Mouse (Mus musculus) gastrocnemius, adult 8-10 months (tissue): ENCODE measurements around the gene Hist1h1b. TPM values are rescaled to one million over a fixed set of nuclear protein-coding genes. Genes with fewer than 3 reads are reported as not detected.
A peak's percentile ranks its signal among the peaks of the same experiment; 100 is the strongest.
"Not testable (repeated sequence)": the region's sequence is repeated elsewhere in the genome, so short reads cannot be mapped to it uniquely, and the experiment has no call there.

ENCODE experiments used
- DNase-seq, 2 experiments: peaks; one replicate each; pipeline ENCODE4 v3.0.0; 2022; ENCODE audit warnings: low spot score in 2 of 2
- total RNA-seq, 4 experiments: library from RNA; stranded (reverse); gene quantifications; 2 replicates each; pipeline ENCODE4 v1.2.4; 2022

Hist1h1b gene
- total RNA-seq, 4 experiments from 2014 or later, result 0.40 to 1.2 (median 0.70) TPM; not detected in 1

DNA sequence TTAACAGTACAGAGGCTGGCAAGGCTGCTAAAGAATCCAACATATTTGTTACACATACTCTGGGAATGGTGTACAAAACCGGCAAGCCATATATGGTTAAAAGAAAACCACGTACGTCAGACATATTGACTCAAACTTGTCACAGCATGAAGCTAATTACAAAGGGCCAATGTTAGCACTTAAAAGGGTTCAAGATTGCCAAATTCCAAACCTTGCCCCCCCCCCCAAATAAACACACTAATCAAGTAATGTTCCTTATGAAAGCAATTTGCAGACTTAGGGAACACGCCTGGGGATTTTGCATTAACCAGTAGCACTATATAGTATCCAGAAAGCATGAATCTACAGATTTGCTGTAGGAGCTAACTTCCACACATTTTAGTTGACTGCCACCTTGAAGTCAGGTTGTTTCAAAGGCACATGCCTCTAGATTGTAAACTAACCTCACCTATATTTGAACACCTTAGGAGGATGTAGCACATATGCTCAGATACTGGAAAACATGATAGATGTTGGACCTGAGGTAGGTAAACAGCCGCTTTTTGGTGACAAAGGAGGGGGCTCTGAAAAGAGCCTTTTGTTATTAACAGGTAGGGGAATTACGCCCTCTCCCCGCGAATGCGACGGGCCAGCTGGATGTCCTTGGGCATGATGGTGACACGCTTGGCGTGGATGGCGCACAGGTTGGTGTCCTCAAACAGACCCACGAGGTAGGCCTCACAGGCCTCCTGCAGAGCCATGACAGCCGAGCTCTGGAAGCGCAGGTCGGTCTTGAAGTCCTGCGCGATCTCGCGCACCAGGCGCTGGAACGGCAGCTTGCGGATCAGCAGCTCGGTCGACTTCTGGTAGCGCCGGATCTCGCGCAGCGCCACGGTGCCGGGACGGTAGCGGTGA is 2.2 kb upstream of the Hist1h1b start:
- DNase-seq, result not testable (repeated sequence)

DNA sequence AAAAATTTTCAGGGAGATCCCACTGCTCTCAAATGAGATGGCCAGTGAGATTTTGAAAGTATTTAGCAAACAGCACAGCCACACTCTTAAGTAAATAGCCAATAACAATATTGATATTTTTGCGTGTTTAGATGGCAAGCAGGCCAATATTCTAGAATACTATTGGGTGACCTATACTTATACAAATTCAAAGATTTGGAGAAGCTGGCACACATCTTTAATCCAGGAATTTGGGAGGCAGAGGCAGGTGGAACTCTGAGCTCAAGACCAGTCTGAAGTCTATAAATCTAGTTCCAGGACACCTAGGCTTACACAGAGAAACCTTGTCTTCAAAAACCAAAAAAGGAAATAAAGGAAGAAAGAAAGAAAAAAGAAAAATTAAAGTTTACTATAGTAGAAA is 1.2 kb upstream of the Hist1h1b start:
- DNase-seq, result no peak

DNA sequence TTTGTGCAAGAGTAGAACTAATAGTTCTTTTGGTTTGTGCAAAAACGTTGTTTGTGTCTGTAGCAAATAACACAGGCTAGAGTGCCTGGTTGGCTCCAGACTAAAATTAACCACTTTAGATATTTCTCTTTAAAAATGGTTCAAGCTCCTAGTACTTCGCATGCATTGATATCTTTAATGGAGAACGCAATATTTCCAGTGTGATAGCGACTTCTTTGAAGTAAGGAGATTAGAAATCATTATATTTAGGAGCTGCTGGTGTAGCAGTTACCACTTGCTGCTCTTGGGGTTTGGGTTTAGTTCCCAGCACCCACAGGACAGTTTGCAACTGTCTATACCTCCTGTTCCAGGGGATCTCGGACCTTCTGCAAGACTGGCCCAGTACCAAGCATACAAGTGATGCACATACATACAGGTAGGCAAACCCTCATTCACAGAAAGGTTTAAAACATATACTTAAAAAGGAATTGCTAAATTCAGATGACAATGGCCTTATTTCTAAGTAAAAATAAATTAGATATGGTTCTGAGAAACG is 663 bp upstream of the Hist1h1b start:
- no peak for DNase-seq

DNA sequence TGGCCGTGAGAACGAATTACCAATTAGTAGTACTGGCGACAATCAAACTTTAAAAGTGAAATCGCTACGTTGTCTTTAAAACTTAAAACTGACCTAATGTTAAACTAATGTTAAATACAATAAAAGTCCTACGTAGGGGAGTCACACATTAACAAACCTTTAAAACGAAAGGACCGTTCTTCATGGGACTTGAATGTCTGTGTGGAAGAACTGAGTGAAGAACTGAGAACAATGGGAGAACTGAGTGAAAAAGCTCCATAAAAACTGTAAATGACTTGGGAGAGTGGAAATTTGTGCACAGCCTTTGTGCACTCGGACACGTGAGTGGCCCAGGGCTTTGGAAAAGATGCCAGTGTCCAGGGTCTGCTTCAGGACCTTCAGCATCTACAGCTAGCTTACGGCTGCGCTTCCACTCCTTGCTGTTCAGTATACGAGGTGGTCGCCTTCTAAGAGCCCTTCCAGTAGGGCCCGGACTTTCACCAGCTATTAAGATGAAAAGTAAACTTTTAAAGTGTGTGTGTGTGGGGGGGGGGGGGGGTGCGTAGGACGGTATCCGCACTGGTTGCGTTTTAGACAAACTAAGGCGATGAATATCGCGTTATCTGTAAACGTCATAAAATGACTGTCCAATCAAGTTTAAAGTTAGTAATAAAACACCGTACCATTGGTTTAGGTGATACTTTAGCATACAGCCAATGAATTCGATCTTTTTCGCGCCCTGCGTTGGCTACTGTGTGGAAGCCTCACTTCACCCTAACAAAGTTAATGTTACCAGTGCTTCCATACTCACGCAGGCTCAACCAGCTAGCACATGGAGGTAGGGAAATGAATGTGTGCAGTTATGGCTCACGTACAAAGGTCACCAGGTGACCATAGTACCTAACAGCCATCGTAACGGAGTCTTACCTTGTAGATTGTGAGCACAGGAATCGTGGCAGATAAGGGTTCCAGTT is 1.3 kb downstream of the Hist1h1b start:
- peak; percentile 20 to 38 for DNase-seq

DNA sequence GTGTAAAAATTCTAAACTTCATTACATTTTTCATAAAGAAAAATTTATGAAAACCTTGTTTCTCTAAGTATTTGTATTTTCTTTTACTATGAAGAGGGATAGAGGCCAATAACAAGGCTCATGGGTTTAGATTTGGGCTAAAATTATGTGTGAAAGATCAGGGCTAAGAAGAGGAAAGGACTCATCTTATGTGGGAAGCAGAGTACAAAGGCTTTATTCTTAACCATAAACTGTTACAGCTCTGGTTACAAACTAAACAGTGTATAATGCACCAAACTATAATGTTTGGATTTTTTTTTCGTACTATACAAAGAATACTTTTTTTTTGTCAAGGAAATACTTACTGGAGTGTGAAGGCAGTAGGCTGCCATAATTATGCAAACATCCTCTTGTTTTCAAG is 24.7 kb downstream of the Hist1h1b start:
- no peak for DNase-seq

DNA sequence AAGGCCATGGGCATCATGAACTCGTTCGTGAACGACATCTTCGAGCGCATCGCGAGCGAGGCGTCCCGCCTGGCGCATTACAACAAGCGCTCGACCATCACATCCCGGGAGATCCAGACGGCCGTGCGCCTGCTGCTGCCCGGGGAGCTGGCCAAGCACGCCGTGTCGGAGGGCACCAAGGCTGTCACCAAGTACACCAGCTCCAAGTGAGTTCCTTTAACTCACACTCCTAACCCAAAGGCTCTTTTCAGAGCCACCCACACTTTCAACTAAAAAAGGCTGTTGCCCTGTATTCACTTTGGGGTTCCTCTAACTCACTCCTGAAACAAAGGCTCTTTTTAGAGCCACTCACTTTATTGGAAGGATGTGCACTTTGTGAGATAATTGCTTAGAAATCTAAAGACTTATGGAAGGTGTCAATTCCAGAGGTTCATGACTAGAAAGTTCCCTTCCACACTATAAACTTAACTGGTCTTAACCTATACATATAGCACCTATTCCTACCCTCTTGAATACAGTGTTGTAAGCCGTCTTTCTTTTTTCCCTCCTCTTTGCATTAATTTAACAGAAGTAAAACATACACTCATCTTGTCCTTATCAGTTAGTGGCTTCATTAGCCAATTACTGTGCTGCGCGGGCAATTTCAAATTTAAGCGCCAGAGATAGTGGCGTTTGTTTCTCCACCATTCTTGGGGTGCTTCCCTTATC is 26.0 kb downstream of the Hist1h1b start:
- DNase-seq, result not testable (repeated sequence)

DNA sequence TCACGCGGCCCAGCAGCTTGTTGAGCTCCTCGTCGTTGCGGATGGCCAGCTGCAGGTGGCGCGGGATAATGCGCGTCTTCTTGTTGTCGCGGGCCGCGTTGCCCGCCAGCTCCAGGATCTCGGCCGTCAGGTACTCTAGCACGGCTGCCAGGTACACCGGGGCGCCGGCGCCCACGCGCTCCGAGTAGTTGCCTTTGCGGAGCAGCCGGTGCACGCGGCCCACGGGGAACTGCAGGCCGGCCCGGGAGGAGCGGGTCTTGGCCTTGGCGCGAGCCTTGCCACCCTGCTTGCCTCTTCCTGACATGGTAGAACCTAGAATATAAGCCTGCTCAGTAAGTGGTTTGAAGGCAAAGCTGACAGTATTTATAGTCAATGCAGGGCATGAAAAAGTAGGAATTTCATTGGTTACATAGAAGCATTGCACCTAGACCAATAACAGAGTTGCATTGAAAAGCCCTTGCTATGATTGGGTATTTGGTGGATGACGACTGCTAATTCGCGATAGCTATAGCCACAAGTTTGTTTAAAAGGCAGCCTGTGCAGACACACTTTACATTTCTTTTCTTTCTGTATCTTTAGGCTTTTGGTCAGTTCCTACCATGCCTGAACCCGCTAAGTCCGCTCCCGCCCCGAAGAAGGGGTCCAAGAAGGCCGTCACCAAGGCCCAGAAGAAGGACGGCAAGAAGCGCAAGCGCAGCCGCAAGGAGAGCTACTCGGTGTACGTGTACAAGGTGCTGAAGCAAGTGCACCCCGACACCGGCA is 26.7 kb downstream of the Hist1h1b start, which contains the start of the genes Hist1h2ak and Hist1h2bn:
Gene Hist1h2ak (minus strand): TSS at position 304 of the 762 bp plus-strand sequence.
Gene Hist1h2bn (plus strand): TSS at position 600 of the 762 bp plus-strand sequence.
- not testable (repeated sequence) for DNase-seq

DNA sequence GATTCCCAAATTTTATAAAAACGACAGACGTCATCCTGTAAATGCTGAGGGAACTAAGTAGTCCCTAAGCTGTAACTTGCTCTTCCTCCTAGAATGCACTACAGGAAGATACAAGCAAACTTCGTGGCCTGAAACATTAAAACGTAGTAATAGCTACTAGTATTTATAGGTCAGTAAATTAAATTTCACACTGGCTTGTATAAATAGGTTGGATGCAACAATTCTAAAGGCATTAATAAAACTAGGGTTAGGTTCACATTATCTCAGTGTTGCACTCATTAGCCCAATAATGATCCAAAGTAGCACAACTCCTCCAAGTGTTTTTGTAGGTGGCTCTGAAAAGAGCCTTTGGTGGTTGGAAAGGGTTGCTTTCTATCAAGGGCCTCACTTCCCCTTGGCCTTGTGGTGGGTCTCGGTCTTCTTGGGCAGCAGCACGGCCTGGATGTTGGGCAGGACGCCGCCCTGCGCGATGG is 27.3 kb downstream of the Hist1h1b start:
- DNase-seq, result no peak

DNA sequence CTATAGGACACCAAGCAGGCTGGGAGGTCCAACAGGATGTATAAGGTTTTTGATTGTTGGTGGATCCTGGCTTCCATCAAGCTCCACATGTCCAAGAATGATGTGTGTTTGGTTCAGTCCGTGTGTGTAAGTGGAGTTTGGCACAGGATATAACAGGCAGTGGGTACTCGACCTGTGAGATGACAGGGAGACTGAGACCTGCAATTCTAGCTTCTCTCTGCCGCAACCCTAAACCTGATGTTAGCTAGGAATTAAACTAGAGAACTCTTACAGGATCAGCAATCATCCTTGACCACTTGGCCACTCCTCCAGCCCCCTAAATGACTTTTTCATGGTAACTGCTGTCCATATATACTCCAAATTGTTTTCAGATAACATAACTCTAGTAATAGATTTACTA is 28.1 kb downstream of the Hist1h1b start:
- DNase-seq, result no peak

DNA sequence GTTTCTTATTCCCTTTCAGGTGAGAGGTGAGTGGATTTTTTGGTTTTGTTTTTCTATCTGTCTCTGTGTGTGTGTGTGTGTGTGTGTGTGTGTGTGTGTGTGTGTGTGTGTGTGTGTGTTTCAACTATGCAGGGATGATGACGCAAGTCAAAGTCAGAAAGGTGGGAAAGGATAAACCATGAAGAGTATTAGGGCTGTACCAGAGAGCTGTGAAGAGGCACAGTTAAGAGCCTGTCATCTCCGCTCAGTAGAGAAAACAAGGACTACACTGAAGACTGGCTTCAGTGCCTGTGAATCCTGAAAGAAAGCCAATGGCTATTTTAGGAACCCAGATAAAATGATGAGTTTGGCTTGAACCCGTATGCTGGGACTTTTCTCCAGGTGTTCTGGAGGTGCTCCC is 28.6 kb downstream of the Hist1h1b start:
- DNase-seq, result no peak

DNA sequence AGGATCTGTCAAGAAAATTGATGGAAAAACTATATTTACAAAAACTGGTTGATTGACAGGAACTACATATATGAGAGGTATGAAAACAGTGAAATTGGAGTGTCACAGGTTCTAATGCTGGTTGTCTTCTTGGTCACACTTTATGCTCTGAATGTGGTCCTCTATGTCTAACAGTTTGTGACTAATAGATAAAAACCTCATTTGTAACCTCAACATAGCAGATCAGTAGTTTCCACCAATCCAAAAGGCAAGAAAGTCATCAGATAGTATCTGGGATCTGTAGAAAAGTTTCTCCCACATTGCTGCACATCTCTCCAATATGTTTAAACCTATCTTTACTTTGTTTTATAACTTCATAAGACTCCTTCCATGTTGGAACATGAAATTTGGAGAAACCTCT is 29.0 kb downstream of the Hist1h1b start:
- no peak for DNase-seq

DNA sequence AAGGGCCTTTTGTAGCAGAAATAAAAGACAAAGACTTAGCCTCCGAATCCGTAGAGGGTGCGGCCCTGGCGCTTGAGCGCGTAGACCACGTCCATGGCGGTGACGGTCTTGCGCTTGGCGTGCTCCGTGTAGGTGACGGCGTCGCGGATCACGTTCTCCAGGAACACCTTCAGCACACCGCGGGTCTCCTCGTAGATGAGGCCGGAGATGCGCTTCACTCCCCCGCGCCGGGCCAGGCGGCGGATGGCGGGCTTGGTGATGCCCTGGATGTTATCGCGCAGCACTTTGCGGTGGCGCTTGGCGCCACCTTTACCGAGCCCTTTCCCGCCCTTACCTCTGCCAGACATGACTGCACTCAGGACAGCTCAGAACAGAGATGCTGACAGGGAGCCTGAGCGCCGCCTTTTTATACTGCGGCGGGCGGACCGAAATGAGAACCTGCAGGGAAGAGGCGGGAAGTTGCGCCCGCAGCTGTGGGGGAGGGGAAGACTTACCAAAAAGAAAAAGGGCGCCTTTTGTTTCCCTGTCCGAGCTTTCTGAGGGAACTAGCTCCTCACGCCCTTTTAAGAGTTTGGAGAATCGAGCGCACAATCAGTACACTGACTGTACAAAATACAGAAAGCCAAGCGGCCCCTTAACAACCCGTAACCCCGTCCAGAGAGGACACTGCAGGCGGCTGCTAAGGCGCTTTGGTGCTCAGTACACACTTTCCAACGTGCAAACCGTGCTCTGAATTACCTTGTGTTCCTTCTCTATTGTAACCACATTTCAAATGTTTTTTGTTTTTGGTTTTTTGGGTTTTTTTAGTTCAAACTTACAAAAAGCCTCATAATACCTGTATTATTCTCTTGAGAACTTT is 30.0 kb downstream of the Hist1h1b start, which contains the start of gene Hist1h4k:
Gene Hist1h4k (minus strand): TSS at position 347 of the 859 bp plus-strand sequence.
- DNase-seq, result peak; percentile 17 to 31

DNA sequence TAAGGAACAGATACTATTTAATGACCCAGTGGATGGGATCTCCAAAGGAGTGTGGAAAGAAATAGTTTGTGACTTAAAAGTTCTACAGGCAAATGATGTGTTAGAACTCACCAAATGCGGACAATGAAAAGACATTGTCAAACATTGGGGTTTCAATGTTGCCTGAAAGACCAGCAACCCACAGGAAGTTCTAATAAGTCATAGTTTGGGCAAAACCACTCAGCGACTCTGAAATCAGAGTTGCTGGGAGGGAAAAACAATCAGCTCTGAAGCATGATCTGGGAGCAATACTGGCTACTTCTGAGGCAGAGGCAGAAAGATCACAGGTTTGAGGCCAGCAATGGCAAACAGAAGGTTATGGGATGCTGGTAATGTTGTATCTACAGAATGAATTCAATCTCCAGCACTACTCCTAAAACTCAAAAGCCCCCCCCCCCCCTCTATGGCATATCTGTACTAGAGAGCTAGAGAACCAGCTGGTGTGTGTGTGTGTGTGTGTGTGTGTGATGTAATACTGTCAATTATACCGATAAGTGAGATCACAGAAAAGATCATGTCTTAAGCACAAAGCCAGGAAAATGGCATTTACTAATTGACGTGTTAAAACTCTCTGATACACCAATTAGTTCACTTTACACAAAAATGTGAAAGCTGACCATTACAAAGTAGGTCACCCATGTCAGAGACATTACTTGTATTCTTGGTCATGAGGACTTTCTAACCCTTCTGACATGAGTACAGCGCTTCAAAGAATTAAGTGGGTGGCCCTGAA is 30.9 kb downstream of the Hist1h1b start:
- no peak for DNase-seq

DNA sequence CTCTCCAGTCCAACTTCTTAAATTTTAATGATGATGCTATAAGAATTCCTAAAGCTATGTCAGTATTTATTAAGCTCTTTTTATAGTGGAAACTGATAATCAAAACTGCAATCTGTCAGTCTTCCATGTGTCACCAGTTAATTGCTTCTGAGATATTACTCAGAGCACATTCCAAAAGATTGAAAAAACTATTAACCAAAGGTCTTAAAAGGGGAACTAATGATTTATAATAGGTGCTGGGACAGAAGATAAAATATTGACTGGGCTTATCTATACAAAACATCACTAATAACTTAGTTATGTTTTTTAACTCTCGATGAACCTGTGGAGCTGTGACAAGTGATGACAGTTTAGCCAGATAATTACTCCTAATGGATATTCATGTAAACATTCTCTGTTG is 35.4 kb downstream of the Hist1h1b start:
- no peak for DNase-seq

DNA sequence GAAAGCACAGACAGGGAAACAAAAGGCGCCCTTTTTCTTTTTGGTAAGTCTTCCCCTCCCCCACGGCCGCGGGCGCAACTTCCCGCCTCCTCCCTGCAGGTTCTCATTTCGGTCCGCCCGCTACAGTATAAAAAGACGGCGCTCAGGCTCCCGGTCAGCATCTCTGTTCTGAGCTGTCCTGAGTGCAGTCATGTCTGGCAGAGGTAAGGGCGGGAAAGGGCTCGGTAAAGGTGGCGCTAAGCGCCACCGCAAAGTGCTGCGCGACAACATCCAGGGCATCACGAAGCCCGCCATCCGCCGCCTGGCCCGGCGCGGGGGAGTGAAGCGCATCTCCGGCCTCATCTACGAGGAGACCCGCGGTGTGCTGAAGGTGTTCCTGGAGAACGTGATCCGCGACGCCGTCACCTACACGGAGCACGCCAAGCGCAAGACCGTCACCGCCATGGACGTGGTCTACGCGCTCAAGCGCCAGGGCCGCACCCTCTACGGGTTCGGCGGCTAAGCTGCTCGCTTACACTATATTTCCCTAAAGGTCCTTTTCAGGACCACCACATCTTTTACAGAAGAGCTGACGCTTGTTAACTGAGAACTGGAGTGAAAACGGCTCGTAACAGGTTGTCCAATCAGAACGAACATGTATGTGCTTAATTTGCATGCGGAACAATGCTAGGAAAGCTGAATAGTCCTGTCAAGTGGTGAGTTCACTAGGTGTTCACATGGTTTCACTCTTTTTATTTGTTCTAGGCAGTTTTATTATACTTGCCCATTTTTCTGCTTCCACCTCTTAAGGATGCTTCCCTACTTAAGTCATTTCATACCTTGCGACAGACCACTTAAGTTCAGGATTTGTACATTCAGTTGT is 45.3 kb downstream of the Hist1h1b start, which contains the start of gene Hist1h4j:
Gene Hist1h4j (plus strand): TSS at position 159 of the 862 bp plus-strand sequence.
- DNase-seq, result not testable (repeated sequence)

DNA sequence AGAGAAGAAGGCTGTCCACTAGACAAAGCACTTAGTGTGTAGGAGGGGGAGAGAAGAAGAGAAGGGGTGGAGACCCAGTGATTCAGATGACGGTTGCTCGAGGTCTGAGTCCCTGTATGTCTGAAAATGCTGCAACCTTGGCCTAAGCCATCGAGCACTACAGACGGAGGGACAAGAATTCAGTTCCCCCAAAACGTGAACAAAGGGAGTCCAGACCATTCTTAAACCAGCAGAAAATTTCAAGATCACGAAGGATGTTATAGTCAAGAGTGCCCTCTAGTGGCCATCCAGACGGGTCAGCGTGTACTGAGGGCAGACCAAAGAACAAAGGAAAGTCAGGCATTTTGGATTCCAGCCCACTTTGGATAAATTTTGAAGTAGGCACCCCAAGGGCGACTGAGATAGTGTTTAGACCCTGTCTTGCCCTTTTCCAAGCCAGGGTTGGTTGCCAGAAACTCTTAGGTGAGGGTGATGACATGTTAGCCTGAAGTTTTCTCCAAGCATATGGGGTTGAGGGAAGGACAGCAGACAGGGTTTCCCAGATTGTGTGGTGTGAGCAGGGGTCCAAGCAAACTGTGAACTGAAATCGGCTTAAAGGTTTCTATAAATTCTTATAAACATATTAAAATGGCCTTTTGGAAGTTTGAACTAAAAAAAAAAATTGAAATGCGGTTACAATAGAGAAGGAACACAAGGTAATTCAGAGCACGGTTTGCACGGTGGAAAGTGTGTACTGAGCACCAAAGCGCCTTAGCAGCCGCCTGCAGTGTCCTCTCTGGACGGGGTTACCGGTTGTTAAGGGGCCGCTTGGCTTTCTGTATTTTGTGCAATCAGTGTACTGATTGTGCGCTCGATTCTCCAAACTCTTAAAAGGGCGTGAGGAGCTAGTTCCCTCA is 46.2 kb downstream of the Hist1h1b start:
- peak in 1 of 2 experiments; percentile 39 for DNase-seq
